Mouse (Mus musculus): ENCODE results near the gene Mroh3.

The Mroh3 gene

DNA sequence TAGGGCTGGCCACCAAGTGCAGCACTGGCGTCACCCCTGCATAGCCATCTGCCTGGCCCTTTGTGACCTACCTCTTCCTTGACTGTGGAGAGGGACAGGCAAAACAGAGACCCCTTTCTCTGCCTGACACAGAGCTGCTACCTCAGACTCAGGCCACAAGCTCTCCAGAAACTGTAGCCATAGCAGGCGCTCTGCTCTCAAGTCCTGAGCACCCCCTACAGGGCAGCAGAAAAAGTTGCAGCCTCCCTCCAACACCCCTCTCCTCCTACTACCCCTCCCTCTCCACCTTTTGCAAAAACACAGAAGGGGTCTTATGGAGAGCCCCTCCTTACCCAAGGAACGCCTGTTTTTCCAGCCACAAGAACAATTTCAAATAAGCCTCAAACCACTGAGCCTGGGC lies at the start of gene Mroh3:
Gene Mroh3 (minus strand): TSS at position 26 of the 400 bp plus-strand sequence.
- DNase-seq (ENCODE audit: extremely low spot score, low spot score) = peak; percentile 41

DNA sequence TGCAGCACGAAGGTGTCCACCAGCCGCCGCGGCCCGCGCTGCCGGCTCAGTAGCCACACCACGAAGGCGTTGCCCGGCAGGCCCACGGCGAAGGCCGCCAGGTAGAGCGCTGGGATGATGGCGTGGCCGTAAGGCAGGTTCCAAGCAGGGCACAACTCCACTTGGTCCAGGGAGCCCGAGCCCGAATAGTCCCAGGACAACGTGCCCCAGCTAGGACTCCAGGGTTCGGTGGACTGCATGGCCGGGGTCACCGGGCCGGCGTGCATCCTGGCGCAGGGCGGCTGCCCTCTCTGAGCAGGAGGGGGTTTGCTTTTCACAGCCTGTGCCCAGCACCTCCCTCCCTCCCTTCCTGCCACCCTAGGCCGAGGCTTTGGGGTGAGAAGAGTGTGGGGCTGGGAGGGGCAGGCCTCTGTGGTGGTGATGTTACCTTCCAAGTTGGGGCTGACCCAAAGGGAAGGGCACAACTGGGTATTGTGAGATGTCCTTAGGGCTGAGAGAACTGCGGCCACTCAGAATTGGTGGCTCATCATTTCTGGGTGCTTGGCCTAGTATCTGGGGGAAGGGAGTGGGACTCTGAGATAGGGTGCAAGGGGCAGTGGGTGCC lies 48.1 kb upstream of the Mroh3 start, which contains the start of gene Gpr25:
Gene Gpr25 (minus strand): TSS at position 239 of the 604 bp plus-strand sequence.
- DNase-seq (ENCODE audit: extremely low spot score, low spot score) = no peak

DNA sequence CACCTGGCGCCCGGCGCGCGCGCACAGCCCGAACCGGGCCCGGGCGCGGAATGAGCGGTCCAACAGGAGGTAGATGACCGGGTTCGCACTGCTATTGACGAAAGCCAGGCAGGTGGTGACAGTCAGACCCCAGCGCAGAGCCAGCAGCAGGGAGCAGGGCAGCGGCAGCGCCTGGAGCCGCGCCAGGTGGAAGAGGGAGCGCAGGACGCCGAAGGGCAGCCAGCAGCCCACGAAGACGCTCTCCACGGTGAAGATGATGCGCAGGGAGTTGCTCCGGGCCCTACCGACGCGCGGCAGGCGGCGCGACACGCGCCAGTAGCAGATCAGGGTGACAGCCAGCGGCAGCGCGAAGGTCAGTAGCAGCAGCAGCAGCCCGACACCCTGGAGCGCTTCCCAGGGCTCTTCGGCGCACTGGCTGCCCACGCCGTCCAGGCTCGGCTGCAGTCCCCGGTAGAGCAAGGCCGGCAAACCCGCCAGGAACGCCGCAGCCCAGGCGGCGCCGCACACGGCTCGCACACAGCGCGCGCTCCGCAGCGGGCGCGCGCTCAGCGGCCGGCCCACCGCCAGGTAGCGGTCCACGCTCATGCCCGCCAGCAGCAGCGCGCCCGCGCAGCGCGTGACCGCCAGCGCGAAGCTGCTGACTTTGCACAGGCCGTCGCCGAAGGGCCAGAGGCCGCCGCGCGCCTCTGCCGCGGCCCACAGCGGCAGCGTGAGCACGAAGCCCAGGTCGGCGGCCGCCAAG lies 47.4 kb upstream of the Mroh3 start:
- peak; percentile 65 for DNase-seq (ENCODE audit: extremely low spot score, low spot score)

DNA sequence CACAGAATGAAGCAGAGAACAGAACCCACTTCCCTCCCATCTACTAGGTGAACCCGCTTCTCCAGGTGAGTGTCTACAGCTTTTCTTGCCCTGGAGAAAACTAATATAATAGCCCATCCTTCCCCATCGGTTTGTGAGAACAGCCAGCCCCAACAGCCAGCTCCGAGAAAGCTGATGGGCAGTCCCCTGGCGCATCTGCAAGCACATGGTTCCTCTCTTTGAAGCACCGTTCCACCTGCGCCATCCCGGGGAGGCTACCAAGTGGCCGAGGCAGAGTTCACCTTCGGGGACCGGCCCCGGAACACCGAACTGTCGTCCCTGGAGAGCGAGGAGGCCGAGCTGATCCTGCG lies 46.9 kb upstream of the Mroh3 start:
- no peak for DNase-seq (ENCODE audit: extremely low spot score, low spot score)

DNA sequence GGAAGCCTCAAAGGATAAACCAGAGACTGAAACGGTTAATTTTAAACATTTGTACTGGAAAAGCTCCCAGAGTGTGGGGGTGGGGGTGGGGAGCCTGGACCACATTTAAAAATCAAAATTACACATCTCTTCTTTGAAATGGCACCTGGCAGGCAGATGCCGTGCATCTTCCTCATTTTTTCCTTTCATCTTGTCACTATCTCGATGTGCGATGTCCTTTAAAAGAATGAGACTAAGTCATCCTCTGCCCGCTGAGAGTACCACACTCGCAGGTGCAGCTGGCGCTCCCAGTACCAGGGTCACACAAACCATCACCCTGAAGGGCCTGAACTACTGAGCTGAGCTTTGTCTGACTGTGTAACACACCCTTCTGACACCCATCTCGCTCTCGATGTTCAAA lies 45.9 kb upstream of the Mroh3 start:
- no peak for DNase-seq (ENCODE audit: extremely low spot score, low spot score)

DNA sequence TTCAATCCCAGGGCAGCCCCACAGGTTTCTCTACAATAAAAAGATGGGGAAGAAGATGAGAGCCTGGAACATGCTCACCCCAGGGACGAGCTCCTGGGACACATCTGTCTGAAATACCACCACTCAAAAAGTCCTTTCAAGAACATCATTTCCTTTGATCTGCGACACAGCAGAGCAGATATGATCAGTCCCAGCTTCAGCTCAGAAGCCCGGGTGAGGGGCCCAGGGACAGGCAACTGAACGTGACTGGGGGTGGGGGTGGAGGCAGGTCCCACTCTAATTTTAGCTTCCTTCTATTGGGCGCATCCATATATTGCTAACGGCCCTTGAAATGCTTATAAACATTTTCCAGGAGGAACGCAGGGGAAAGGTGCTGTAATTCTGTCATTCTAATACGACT lies 43.0 kb upstream of the Mroh3 start:
- no peak for DNase-seq (ENCODE audit: extremely low spot score, low spot score)

DNA sequence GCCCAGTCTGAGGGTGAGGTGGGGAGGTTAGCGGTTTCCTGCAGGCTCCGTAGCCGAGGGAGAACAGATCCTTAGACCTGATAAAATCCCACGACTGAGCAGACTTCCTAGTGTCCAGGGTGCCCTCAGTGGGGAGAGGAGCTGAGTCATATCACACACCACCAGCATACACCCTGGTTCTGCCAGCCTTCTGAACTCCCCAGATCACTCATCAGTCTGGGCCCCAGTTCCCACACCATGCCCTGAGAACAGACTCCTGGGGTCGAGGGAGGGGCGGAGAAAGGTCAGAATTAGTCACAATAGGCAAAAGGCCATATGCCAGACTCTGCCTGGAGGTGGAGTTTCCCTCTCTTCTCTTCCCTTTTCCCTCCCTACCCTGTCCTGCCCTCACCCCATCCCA lies 42.5 kb upstream of the Mroh3 start:
- DNase-seq (ENCODE audit: extremely low spot score, low spot score) = no peak

DNA sequence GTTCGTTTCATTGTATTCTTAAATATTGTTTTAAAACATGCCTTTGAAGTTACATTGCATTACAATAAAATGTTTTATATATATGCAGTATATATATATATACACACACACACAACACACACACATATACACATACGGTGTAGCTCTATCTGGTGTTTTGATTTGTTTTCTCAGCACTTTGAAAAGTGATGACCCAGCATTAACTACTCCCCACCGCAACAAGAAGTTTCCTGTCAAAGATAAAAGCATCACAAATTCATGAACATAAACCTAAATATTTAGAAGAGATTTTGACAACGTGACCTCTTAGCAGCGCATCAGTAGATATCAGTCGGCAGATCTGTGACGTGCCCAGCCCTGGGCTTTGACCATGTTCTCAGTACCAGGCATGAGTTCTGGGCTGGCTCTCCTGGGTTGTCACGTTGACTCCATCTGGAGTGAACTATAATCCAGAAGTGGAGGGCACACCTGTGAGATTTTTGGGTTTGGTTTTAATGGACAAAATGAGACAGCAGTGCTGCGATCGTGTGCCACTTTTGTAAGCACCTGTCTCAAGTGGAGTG lies 42.0 kb upstream of the Mroh3 start:
- DNase-seq (ENCODE audit: extremely low spot score, low spot score) = no peak

DNA sequence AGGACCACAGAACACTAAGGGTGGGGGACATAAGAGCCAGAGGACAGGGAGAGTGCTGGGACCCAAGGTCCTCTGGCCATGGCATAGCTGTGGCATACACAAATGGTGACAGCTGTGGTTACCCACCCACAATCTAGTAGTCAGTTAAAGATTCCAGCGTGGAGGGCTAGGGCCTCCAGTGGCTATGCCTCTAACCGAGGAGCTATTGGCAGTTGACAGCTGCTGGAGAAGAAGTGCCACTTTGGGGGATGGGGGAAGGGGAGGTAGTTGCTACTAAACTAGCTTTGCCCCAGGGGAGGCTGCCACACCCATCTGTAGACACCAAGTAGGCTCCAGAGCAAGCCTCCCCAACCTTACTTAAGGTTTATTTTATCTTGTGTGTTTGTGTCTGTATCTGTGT lies 40.8 kb upstream of the Mroh3 start:
- DNase-seq (ENCODE audit: extremely low spot score, low spot score) = no peak

DNA sequence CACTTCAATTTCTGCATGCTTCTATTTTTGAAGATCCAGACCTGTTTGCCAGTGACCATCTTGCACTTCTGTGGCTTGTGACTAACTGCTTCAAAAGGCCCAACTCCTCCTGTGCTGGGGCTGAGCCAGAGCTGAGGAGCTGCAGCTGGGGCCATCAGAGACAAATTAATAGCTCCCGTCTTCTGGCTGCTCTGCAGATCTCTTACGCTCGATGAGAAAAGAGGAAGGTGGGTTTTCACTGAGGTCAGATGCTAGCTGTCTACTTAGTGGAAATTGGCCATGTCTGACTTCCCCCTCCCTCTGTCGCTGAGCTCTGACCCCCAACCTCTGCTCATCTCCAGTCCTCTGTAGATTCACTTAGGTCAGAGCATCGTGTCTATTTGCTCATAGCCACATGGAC lies 37.0 kb upstream of the Mroh3 start:
- no peak for DNase-seq (ENCODE audit: extremely low spot score, low spot score)

DNA sequence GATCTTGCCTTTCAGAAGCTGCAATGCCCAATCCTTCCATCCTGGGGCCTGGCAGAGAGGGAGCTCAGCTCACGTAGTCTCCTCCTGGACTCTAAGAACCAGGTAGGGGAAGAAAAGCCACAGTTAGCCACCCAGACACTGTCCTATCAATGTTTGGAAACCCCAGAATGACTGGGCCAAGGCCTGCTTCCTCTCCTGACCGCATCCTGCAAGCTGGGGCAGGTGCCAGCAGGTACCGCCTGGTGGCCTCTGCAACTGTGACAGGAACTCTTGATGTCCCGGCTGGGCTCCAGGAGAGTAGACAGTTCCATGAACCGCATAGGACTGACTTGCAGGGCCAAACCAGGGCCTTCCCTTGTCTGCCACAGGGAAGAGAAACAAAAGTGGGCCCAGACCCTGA lies 34.8 kb upstream of the Mroh3 start:
- DNase-seq (ENCODE audit: extremely low spot score, low spot score) = no peak

DNA sequence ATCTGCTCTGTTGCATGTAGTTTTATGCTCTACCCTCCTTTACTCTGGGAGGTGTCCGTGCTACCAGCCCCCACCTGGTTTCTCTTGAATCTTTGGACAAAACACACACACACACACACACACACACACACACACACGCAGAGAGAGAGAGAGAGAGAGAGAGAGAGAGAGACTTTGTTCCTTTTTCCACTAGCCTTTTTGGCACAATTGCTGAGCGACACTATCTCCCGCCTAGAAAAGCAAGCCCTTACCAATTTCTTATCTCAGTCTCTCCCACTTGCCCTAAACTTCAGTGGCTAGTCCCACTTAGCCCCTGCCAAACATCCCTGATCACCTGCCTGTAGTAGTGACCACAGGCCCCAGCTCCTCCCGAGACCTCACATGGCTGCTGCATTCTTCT lies 31.8 kb upstream of the Mroh3 start:
- no peak for DNase-seq (ENCODE audit: extremely low spot score, low spot score)

DNA sequence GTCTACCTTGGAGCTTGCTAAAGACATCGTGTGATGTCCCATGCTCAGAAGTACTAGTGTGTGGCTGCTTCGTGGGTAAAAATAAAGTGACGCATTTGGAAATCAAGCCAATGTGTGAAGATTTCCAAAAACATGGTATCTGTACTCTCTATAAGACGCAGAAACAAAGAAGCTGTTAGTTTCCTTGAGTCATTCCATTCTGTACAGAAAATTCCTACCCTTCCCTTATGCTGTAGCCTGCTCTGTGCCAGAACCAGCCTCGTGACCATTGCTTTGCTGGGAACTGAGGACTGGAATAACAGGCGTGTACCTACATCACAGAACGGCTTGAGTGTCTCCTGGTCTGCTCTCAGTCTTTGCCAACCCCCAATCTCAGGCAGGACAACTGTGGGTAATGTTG lies 29.2 kb upstream of the Mroh3 start:
- no peak for DNase-seq (ENCODE audit: extremely low spot score, low spot score)

DNA sequence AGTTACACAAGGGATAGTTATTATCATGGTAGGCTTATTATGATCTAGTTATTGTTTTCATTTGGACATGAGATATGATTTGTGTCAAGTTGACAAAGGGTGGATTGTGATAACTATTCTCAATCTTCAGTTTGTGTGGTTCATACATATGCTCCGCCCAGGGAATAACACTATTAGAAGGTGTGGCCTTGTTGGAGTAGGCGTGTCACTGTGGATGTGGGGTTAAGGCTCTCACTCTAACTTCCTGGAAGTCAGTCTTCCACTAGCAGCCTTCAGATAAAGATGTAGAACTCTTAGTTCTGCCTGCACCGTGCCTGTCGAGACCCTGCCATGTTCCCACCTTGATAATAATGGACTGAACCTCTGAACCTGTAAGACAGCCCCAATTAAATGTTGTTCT lies 25.9 kb upstream of the Mroh3 start:
- DNase-seq (ENCODE audit: extremely low spot score, low spot score) = no peak

DNA sequence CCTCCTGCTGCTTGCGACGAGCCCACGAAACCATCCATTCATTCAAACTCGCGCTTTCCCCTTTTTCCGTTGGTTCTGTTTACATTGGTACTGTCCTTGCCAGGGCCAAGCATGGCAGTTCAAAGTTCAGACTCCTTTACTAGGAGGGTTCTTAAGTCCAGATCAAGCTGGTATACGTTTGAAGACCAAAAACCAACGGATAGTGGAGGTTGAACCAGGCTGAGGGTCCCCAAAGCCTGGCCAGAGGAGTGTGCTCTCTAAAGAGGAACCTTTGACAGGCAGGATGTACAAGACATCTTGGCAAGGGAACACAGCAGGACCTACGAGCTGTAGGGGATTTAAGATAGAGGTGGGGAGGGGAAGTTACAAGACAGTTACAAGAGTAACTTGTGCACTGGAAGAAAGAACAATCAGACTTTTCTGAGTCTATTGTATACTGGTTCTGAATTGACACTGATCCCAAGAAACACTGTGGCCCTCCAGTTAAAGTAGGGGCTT lies 22.0 kb upstream of the Mroh3 start:
- DNase-seq (ENCODE audit: extremely low spot score, low spot score) = no peak

DNA sequence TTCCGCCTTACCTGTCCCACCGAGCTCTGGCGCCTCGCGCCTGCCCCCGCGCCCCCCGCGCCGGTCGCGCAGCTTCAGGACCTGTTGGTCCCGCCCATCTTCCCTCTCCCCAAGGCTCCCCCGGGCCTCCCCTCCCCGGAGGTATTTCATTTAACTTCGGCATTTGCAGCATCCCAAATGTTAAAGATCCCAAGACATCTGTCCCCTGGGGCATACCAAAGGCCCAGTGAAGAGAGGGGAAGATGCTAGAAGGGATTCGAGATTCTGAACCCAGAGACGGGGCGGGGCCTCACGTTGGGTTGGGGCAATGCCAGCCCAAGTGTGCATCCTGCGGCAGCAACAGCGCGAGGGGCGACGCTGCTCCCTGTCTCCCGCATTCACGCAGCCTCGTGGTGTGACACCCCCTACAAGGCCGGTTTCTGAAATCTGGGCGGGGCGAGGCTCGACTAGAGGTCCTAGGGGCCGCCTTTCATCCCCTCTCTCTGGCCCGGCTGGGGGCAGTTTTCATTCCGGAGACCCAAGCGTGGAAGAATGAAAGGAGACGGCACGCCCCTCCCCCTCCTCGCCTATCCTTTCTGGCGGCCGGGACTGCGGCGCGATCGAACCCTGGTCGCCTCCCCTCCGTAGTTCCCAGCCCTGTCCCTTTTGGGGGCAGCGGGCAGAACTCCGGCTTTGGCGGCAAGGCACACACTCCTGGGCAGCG lies 21.4 kb upstream of the Mroh3 start, which contains the start of gene Inava:
Gene Inava (minus strand): TSS at position 373 of the 703 bp plus-strand sequence.
- DNase-seq (ENCODE audit: extremely low spot score, low spot score) = peak; percentile 91

DNA sequence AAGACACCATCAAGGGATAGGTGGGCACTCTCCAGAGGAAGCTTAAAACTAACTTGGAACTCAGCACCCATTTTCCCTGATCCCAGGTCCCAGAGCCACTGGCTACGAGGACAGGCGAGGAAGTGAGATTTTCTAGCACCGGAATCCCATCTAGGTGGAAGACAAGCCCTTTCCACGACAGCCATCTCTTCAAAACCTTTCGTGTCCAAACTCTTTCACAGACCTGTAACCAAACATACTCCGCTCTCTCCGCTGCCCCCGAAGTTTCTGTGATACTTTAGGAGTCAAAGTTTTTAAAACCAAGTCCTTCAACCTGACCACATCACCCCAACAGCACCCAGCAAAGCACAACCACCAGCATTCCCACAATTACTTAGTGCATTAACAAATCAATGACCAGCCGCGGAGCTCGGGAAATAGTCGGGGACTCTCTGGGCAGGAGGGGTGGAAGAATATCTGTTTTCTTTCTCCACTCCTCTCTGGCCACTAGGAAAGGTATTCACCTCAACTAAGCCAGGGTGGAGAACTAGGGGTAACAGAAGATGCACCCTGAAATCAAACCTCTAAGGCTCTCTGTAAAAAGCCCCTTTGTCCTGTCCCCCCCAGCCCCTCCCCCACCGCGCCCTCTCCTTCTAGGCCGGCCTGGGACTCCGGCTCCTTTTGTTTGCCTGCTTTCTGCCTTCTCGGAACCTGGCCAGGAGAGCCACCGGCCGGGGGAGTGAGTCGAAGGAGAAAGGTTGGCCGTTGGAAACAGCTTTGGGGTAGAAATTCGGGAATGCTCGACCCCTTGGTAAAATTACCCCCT lies 20.6 kb upstream of the Mroh3 start:
- peak; percentile 74 for DNase-seq (ENCODE audit: extremely low spot score, low spot score)

DNA sequence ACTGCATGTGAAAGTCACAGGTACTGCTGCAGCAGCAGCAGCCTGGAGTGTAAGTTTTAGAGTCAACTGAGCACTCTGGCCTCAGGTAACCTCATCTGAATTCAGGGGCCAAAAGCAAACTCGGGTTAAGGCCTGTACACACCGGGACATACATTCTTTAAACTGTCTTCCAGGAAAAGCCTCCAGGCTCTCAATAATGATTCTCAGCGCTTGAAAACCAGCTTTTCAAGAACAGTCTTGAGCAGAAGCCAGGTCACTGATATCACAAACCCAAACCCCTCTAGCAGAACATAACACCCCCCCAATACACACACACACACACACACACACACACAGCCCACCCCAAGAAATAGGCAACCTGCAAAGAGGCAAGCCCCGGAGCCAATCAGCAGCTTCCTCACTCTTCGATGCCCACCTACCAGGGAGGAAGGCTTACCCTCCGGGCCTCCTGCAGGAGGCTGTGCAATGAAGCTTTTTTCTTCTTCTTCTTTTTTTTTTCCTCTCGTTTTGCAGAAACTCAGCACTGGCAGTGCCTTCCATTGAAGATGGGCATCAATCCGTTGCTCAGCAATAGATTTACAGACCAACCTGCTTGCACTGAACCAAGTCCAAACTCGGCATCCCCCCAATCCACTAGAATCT lies 19.8 kb upstream of the Mroh3 start:
- DNase-seq (ENCODE audit: extremely low spot score, low spot score) = peak; percentile 44

DNA sequence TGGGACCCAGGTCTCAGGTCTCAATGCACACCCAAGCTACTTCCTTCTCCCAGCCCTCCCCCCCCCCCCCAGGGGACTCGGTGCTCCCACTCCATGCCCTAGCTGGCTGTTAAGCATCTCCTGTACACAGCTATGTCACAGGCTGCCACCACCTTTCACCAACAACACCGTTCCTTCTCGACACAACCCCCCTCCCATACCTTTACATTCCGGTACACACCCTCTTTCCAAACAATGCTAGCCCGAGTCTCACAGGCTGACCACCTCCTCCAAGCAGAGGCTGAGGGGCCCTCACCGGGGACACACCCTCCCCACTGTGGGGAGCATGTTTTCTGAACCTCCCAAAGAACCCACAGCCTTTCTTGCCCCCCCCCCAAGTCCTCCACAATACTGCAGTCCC lies 19.0 kb upstream of the Mroh3 start:
- peak; percentile 26 for DNase-seq (ENCODE audit: extremely low spot score, low spot score)

DNA sequence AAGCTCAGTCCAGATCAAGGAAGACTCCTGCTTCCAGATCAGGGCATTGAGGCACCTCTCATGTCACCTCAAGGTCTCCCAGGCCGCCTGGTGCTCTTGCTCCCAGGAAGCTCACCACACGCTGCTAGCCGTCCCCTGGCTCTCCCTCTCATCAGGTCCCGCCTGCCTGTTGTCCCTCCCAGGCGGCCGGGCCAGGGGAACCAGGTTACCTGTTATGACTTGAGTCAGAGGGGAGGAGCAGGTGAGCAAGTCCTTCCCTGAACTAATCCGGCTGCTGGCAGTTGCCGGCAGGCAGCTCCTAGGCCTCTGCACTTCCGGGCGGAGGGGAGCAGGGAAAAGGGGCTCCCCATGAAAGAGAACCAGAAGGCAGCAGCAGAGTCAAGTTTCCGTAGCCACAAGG lies 17.6 kb upstream of the Mroh3 start:
- DNase-seq (ENCODE audit: extremely low spot score, low spot score) = peak; percentile 29

DNA sequence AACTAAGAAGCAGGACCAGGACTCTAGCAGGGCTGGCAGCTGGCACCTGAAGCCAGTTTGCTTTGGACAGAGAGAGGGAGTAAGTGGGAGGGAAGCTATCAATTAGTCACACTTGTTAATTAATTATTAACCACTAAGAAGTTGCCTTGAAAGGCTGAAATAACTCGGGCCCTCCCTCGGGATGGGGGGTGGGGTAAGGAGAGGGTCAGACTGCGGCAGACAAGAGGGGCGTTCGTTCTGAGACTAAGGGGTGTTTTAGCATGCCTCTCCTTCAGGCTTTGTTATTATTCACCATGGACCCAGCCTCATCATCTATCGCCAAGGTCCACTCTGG lies 16.4 kb upstream of the Mroh3 start:
- DNase-seq (ENCODE audit: extremely low spot score, low spot score) = peak; percentile 26

All from neural tube, embryonic 10.5 days (tissue).